Mouse (Mus musculus): ENCODE data around the gene Ccnf.

- TF ChIP-seq CTCF (IDR thresholded peaks at IDR 0.05; ENCODE audit: low read depth) (no peak), EP300 (IDR thresholded peaks at IDR 0.05; ENCODE audit: low read depth) (no peak)
Observed at GRCm38 (mm10) chr17:24204846-24205245, 46.4 kb downstream of the Ccnf start.
